ENCODE assay signal across 8 mouse cellular contexts in the genomic region with DNA sequence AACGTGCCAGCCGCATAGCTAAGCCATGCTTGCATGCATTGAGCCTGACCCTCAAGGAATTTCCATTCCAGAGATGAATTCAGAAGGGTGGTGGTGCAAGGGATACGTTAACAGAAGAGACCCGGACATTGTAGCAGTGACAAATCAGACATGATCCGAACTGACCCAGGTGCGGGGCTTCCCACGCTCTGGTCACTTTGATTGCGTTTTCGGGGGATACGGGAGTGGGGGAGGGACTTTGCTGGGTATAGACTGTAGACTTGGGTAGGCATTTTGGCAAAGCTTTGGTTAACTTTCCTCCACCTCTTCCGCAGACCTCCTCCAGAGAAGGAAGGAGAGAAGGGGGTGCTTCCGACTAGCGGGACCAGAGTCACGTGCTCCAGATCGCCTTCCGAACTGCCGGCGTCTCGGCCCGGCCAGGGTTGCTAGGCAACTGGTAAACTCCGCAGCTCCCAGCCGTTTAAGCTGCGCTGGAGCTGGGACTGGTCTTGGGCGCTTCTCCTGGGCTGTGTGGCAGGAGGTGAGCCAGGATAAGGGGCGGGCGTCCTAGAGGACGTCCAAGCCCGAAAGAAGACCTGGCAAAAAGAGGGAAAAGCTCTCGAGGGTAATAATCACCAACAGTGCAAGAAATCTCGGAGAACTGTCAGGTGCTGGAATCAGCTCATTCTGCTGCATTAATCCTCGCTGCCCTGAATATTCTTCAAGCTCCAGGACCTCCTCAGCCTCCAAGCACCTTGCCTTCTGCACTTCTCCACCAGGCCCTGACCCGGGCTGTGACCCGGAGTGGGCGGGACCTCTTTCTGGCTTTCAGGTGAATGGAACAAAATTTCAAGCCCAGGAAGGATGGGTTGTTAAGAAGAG. TPM values are rescaled to one million over a fixed set of nuclear protein-coding genes. Genes with fewer than 3 reads are reported as not detected.
DNase-seq lines count a peak whose midpoint lies in the region; ATAC-seq and TF ChIP-seq lines count a peak whose summit lies in the region.

A gene (plus strand): TSS at position 444 of the 861 bp plus-strand sequence.

- peak within 1 kb of the TSS; percentile 10; the same call in 1 of the 2 replicates for H3K9ac ChIP-seq in embryonic facial prominence, embryonic 12.5 days
- no peak within 1 kb of the TSS for H3K9ac ChIP-seq in heart, adult 2 months (ENCODE audit: low read depth, low read length)
- H3K9ac ChIP-seq in limb, embryonic 15.5 days: 0 out of 2 replicates have a peak within 1 kb of the TSS, but pooled peaks have one; percentile 7
- H3K9ac ChIP-seq in midbrain, embryonic 16.5 days (ENCODE audit: low read depth, low read length): peak within 1 kb of the TSS; percentile 39; the same call in 1 of the 2 replicates

- peak in 1 of 2 experiments; percentile 41 for DNase-seq in spleen, adult 2 months (ENCODE audit: low read depth in 1 of 2, low spot score in 2 of 2)
- DNase-seq in spleen, adult 12 weeks (ENCODE audit: low spot score): no peak
- DNase-seq in heart, adult 2 months: peak; percentile 74 to 86
- DNase-seq in kidney, adult 8-10 months: peak; percentile 56 to 62

- no peaks in the 10 kb centered on the region for H3K36me3 ChIP-seq in spleen, adult 2 months (ENCODE audit: control insufficient read depth, insufficient read depth, low read length)
- no peaks in the 10 kb centered on the region for H3K36me3 ChIP-seq in embryonic facial prominence, embryonic 12.5 days
- H3K36me3 ChIP-seq in heart, adult 2 months (ENCODE audit: control insufficient read depth, insufficient read depth, low read length): no peaks in the 10 kb centered on the region
- H3K36me3 ChIP-seq in limb, embryonic 15.5 days: no peaks in the 10 kb centered on the region
- H3K36me3 ChIP-seq in midbrain, embryonic 16.5 days (ENCODE audit: control insufficient read depth, insufficient read depth, low read length): no peaks in the 10 kb centered on the region
- H3K36me3 ChIP-seq in testis, adult 2 months (ENCODE audit: control insufficient read depth, insufficient read depth, low read length): no peaks in the 10 kb centered on the region

- H3K4me2 ChIP-seq in embryonic facial prominence, embryonic 12.5 days (replicated peaks): peak within 1 kb of the TSS; percentile 62
- H3K4me2 ChIP-seq in limb, embryonic 15.5 days: peak within 1 kb of the TSS; percentile 67
- H3K4me2 ChIP-seq in midbrain, embryonic 16.5 days (ENCODE audit: low read length): peak within 1 kb of the TSS; percentile 87

- no peak for TF ChIP-seq EP300 in heart, adult 2 months (IDR thresholded peaks at IDR 0.05; ENCODE audit: insufficient read depth, low read depth, low read length)

- WGBS in spleen, adult 2 months: 17% methylated on average over 34 of the region's 34 CpGs
- WGBS in embryonic facial prominence, embryonic 12.5 days: 11% methylated on average over 34 of the region's 34 CpGs
- 11% methylated on average over 34 of the region's 34 CpGs for WGBS in heart, adult 2 months
- WGBS in limb, embryonic 15.5 days: 7% methylated on average over 34 of the region's 34 CpGs
- WGBS in midbrain, embryonic 16.5 days: 9% methylated on average over 34 of the region's 34 CpGs

- intact Hi-C loops in heart, adult 2 months (cut with DNase I): loop anchor here (5.0 kb wide), 1 partner anchor 50 kb away; a partner anchor contains a TSS

- H3K4me3 ChIP-seq in spleen, adult 2 months (ENCODE audit: extremely low read depth, insufficient read depth, insufficient read length): peak within 1 kb of the TSS; percentile 25
- H3K4me3 ChIP-seq in embryonic facial prominence, embryonic 12.5 days: peak within 1 kb of the TSS; percentile 18
- H3K4me3 ChIP-seq in heart, adult 2 months: peak within 1 kb of the TSS; percentile 37
- H3K4me3 ChIP-seq in limb, embryonic 15.5 days: peak within 1 kb of the TSS; percentile 30
- H3K4me3 ChIP-seq in midbrain, embryonic 16.5 days (ENCODE audit: low read depth, low read length): peak within 1 kb of the TSS; percentile 42
- peak within 1 kb of the TSS; percentile 81 for H3K4me3 ChIP-seq in testis, adult 2 months (ENCODE audit: control insufficient read depth, low read depth, low read length)

- no peak for TF ChIP-seq CTCF in spleen, adult 2 months (IDR thresholded peaks at IDR 0.05; ENCODE audit: extremely low read depth, insufficient read depth, insufficient read length, insufficient replicate concordance)
- no peak for TF ChIP-seq CTCF in heart, adult 2 months (IDR thresholded peaks at IDR 0.05)
- TF ChIP-seq CTCF in testis, adult 2 months (IDR thresholded peaks at IDR 0.05; ENCODE audit: control insufficient read depth, insufficient read depth, insufficient replicate concordance, low read depth, low read length): no peak

- H3K9me3 ChIP-seq in embryonic facial prominence, embryonic 12.5 days: no peaks in the 10 kb centered on the region
- H3K9me3 ChIP-seq in limb, embryonic 15.5 days: no peaks in the 10 kb centered on the region
- H3K9me3 ChIP-seq in midbrain, embryonic 16.5 days (replicated peaks; ENCODE audit: control insufficient read depth, low read length, poor library complexity, severe bottlenecking): no peaks in the 10 kb centered on the region

- no peaks in the 10 kb centered on the region for H3K27me3 ChIP-seq in spleen, adult 2 months (ENCODE audit: control insufficient read depth, insufficient read depth, low read length)
- 0 out of 2 replicates have a peak, but pooled peaks cover 3% of the 10 kb centered on the region for H3K27me3 ChIP-seq in embryonic facial prominence, embryonic 12.5 days
- no peaks in the 10 kb centered on the region for H3K27me3 ChIP-seq in heart, adult 2 months (ENCODE audit: control insufficient read depth, insufficient read depth, low read length)
- H3K27me3 ChIP-seq in limb, embryonic 15.5 days: 0 out of 2 replicates have a peak, but pooled peaks cover 5% of the 10 kb centered on the region
- H3K27me3 ChIP-seq in midbrain, embryonic 16.5 days (ENCODE audit: control insufficient read depth, insufficient read depth, low read depth, low read length): no peaks in the 10 kb centered on the region
- no peaks in the 10 kb centered on the region for H3K27me3 ChIP-seq in testis, adult 2 months (ENCODE audit: control insufficient read depth, insufficient read depth, low read length)

- peaks cover 7% of the 10 kb centered on the region; the same call in 1 of the 2 replicates for H3K4me1 ChIP-seq in spleen, adult 2 months (ENCODE audit: control insufficient read depth, insufficient read depth, insufficient read length)
- peaks cover 42% of the 10 kb centered on the region for H3K4me1 ChIP-seq in embryonic facial prominence, embryonic 12.5 days
- peaks cover 4% of the 10 kb centered on the region for H3K4me1 ChIP-seq in heart, adult 2 months (ENCODE audit: control insufficient read depth, insufficient read depth, low read length)
- peaks cover 25% of the 10 kb centered on the region for H3K4me1 ChIP-seq in limb, embryonic 15.5 days
- H3K4me1 ChIP-seq in midbrain, embryonic 16.5 days (ENCODE audit: control insufficient read depth, insufficient read depth, low read length): peaks cover 14% of the 10 kb centered on the region
- H3K4me1 ChIP-seq in testis, adult 2 months (ENCODE audit: control insufficient read depth, insufficient read depth, low read length): peaks cover 10% of the 10 kb centered on the region

- TF ChIP-seq POLR2A in spleen, adult 2 months (IDR thresholded peaks at IDR 0.05; ENCODE audit: low read depth, low read length): no peak
- TF ChIP-seq POLR2A in heart, adult 2 months (IDR thresholded peaks at IDR 0.05; ENCODE audit: insufficient read depth, low read depth, low read length): no peak
- TF ChIP-seq POLR2A in testis, adult 2 months (IDR thresholded peaks at IDR 0.05; ENCODE audit: control insufficient read depth, low read depth, low read length): peak; percentile 40; the same call in 1 of the 2 replicates

- peak; percentile 74 for ATAC-seq in embryonic facial prominence, embryonic 12.5 days (ENCODE audit: insufficient number of reproducible peaks, insufficient read depth, low FRiP score, low TSS enrichment)
- ATAC-seq in limb, embryonic 15.5 days (ENCODE audit: insufficient number of reproducible peaks, low FRiP score, low TSS enrichment, low read depth): peak; percentile 66
- peak; percentile 89 for ATAC-seq in midbrain, embryonic 16.5 days

- no peaks in the 10 kb centered on the region for H3K79me2 ChIP-seq in heart, adult 2 months (replicated peaks; ENCODE audit: control insufficient read depth, insufficient read depth, low read length)

- no peak within 1 kb of the TSS for H3K27ac ChIP-seq in spleen, adult 2 months (ENCODE audit: insufficient read depth, low read length)
- no peak within 1 kb of the TSS for H3K27ac ChIP-seq in embryonic facial prominence, embryonic 12.5 days
- H3K27ac ChIP-seq in heart, adult 2 months: no peak within 1 kb of the TSS
- peak within 1 kb of the TSS; percentile 50; the same call in 1 of the 2 replicates for H3K27ac ChIP-seq in limb, embryonic 15.5 days
- H3K27ac ChIP-seq in midbrain, embryonic 16.5 days (ENCODE audit: low read length): peak within 1 kb of the TSS; percentile 14; the same call in 1 of the 2 replicates
- H3K27ac ChIP-seq in testis, adult 2 months (ENCODE audit: control insufficient read depth, insufficient read depth, low read depth, low read length): no peak within 1 kb of the TSS

RNA-seq across cellular contexts. Expression of the gene that starts here (rescaled TPM):
- 0.39 and 0.66 TPM in 2 replicates for polyA plus RNA-seq in spleen, adult 2 months (2012; rRNA removed)
- polyA plus RNA-seq in embryonic facial prominence, embryonic 12.5 days (2016; fragmentation: Nextera tagmentation; extraction: Ambion mirVana): 2.0 and 2.2 TPM in 2 replicates
- total RNA-seq in heart, adult 2 months (2021): under 1 TPM; 0.16 to 0.18 TPM
- 0.44 and 1.5 TPM in 2 replicates for polyA plus RNA-seq in heart, adult 2 months (2012; rRNA removed)
- polyA plus RNA-seq in limb, embryonic 15.5 days (2015; fragmentation: Nextera tagmentation; extraction: Ambion mirVana): 1.1 and 1.3 TPM in 2 replicates
- 2.2 and 3.1 TPM in 2 replicates for polyA plus RNA-seq in midbrain, embryonic 16.5 days (2015; fragmentation: Nextera tagmentation; extraction: Ambion mirVana)
- 57.5 and 61.2 TPM in 2 replicates for polyA plus RNA-seq in testis, adult 2 months (2012; rRNA removed)

Comparison
In these comparisons a context has a peak if more than half of its experiments do, and no peak if none do; other contexts are left out.
1. RNA of the gene that starts here (polyA plus RNA-seq): 57.5 to 61.2 TPM in testis, adult 2 months; 2.2 to 3.1 TPM in midbrain, embryonic 16.5 days, 2.0 to 2.2 TPM in embryonic facial prominence, embryonic 12.5 days, 0.44 to 1.5 TPM in heart, adult 2 months, 1.1 to 1.3 TPM in limb, embryonic 15.5 days and 0.39 to 0.66 TPM in spleen, adult 2 months; every median in the first group is over 10 times any median in the second.
2. H3K27ac ChIP-seq: peak in limb, embryonic 15.5 days (single experiment) and midbrain, embryonic 16.5 days (single experiment); none in spleen, adult 2 months (single experiment), embryonic facial prominence, embryonic 12.5 days (single experiment), heart, adult 2 months (single experiment) and testis, adult 2 months (single experiment).
3. H3K4me3 ChIP-seq: peak in every context shown above with its lines; median percentile 81 in testis, adult 2 months; 42 in midbrain, embryonic 16.5 days; 37 in heart, adult 2 months; 30 in limb, embryonic 15.5 days; 25 in spleen, adult 2 months; 18 in embryonic facial prominence, embryonic 12.5 days.
4. Peak in every context shown above with its lines, with median percentiles within 50 percentile points of each other: ATAC-seq and H3K4me2 ChIP-seq.